16 mouse cellular contexts compared by ENCODE assay signal in genomic region chr7:107661843-107662281, GRCm38 (mm10). TPM values are rescaled to one million over a fixed set of nuclear protein-coding genes. Genes with fewer than 3 reads are reported as not detected.
DNase-seq lines count a peak whose midpoint lies in the region; ATAC-seq and TF ChIP-seq lines count a peak whose summit lies in the region.
"Had no signal": no experiment of that assay in that cellular context is flagged by ENCODE, and none has a peak within 500 bp of the region (broad histone marks: within the 10 kb centered on the region; RNA-seq: fewer than 3 reads in every experiment).

No protein-coding gene starts in this region.

- H3K36me3 ChIP-seq in kidney, postnatal 0 days (ENCODE audit: insufficient read depth, low read length): no peaks in the 10 kb centered on the region
- H3K36me3 ChIP-seq in ES-E14 (ENCODE audit: control insufficient read depth, insufficient read depth, low read length, poor library complexity, severe bottlenecking): no peaks in the 10 kb centered on the region
- no peaks in the 10 kb centered on the region for H3K36me3 ChIP-seq in embryonic facial prominence, embryonic 11.5 days (replicated peaks; ENCODE audit: control insufficient read depth, insufficient read depth, low read depth, low read length)
- no peaks in the 10 kb centered on the region for H3K36me3 ChIP-seq in limb, embryonic 13.5 days
- H3K36me3 ChIP-seq in forebrain, embryonic 11.5 days (ENCODE audit: control insufficient read depth, insufficient read depth, low read length): no peaks in the 10 kb centered on the region
- H3K36me3 ChIP-seq: forebrain, embryonic 12.5 days had no signal

- WGBS in kidney, postnatal 0 days: 58% methylated on average over 5 of the region's 5 CpGs
- WGBS in embryonic facial prominence, embryonic 11.5 days: 57% methylated on average over 5 of the region's 5 CpGs
- 33% methylated on average over 5 of the region's 5 CpGs for WGBS in limb, embryonic 13.5 days
- WGBS in forebrain, embryonic 11.5 days: 56% methylated on average over 5 of the region's 5 CpGs

- H3K27me3 ChIP-seq in kidney, postnatal 0 days (ENCODE audit: insufficient read depth, low read length): no peaks in the 10 kb centered on the region
- no peaks in the 10 kb centered on the region for H3K27me3 ChIP-seq in embryonic facial prominence, embryonic 11.5 days (ENCODE audit: control insufficient read depth, insufficient read depth, low read length)
- no peaks in the 10 kb centered on the region for H3K27me3 ChIP-seq in limb, embryonic 13.5 days
- no peaks in the 10 kb centered on the region for H3K27me3 ChIP-seq in forebrain, embryonic 11.5 days (ENCODE audit: control insufficient read depth, insufficient read depth, low read length)

- TF ChIP-seq CTCF in kidney, postnatal 0 days (IDR thresholded peaks at IDR 0.05; ENCODE audit: low read depth): no peak

- no peak overlapping the region for H3K4me2 ChIP-seq in kidney, postnatal 0 days (ENCODE audit: low read length)
- no peak overlapping the region for H3K4me2 ChIP-seq in embryonic facial prominence, embryonic 11.5 days (ENCODE audit: low read depth, low read length)
- no peak overlapping the region for H3K4me2 ChIP-seq in limb, embryonic 13.5 days (replicated peaks)
- H3K4me2 ChIP-seq in forebrain, embryonic 11.5 days (ENCODE audit: low read depth, low read length, severe bottlenecking): no peak overlapping the region
- H3K4me2 ChIP-seq: forebrain, embryonic 12.5 days had no signal

- peaks cover 14% of the 10 kb centered on the region for H3K4me1 ChIP-seq in kidney, postnatal 0 days (replicated peaks; ENCODE audit: insufficient read depth, low read length)
- H3K4me1 ChIP-seq in ES-E14 (ENCODE audit: control insufficient read depth in 2 of 2, insufficient read depth in 2 of 2, low read length in 2 of 2, poor library complexity in 1 of 2): peaks cover 7 to 40% of the 10 kb centered on the region in 2 experiments
- peaks cover 14% of the 10 kb centered on the region for H3K4me1 ChIP-seq in embryonic facial prominence, embryonic 11.5 days (ENCODE audit: control insufficient read depth, insufficient read depth, low read length)
- peaks cover 54% of the 10 kb centered on the region for H3K4me1 ChIP-seq in limb, embryonic 13.5 days
- peaks cover 12% of the 10 kb centered on the region for H3K4me1 ChIP-seq in forebrain, embryonic 11.5 days (replicated peaks; ENCODE audit: control insufficient read depth, insufficient read depth, low read length)

- no peak overlapping the region for H3K4me3 ChIP-seq in kidney, postnatal 0 days (replicated peaks; ENCODE audit: low read depth, low read length)
- no peak overlapping the region for H3K4me3 ChIP-seq in ES-E14 (ENCODE audit: insufficient read depth in 1 of 2, low read depth in 1 of 2, low read length in 2 of 2, poor library complexity in 1 of 2, severe bottlenecking in 1 of 2)
- no peak overlapping the region for H3K4me3 ChIP-seq in embryonic facial prominence, embryonic 11.5 days (ENCODE audit: low read depth, low read length)
- no peak overlapping the region for H3K4me3 ChIP-seq in limb, embryonic 13.5 days
- no peak overlapping the region for H3K4me3 ChIP-seq in forebrain, embryonic 11.5 days (ENCODE audit: low read depth, low read length)
- H3K4me3 ChIP-seq: forebrain, embryonic 12.5 days had no signal

- no peak for ATAC-seq in kidney, postnatal 0 days (replicated peaks; ENCODE audit: low FRiP score, low read depth)
- no peak for ATAC-seq in embryonic facial prominence, embryonic 11.5 days (replicated peaks; ENCODE audit: insufficient number of reproducible peaks, low FRiP score, low TSS enrichment, low read depth)
- no peak for ATAC-seq in limb, embryonic 13.5 days (ENCODE audit: low FRiP score, low read depth)
- no peak for ATAC-seq in granulocyte monocyte progenitor cell, adult 5-6 weeks (replicated peaks; ENCODE audit: poor library complexity, severe bottlenecking)
- ATAC-seq in forebrain, embryonic 11.5 days (replicated peaks; ENCODE audit: low FRiP score): no peak

- peak; percentile 64 for DNase-seq in kidney, postnatal 0 days (ENCODE audit: low spot score)
- no peak for DNase-seq in kidney, adult 8-10 months
- DNase-seq in ES-E14 (ENCODE audit: low read depth, low spot score): no peak
- no peak for DNase-seq in embryonic facial prominence, embryonic 11.5 days (ENCODE audit: low spot score)
- DNase-seq in adrenal gland, postnatal 14 days: no peak
- DNase-seq in forebrain, embryonic 11.5 days (ENCODE audit: low spot score): no peak

- no peak overlapping the region for H3K9ac ChIP-seq in kidney, postnatal 0 days (ENCODE audit: low read depth, low read length)
- peak overlapping the region; percentile 7; the same call in 1 of the 2 replicates for H3K9ac ChIP-seq in ES-E14 (ENCODE audit: insufficient read depth, low read depth, low read length, poor library complexity, severe bottlenecking)
- H3K9ac ChIP-seq in embryonic facial prominence, embryonic 11.5 days (replicated peaks; ENCODE audit: low read length): no peak overlapping the region
- H3K9ac ChIP-seq in limb, embryonic 13.5 days: no peak overlapping the region
- no peak overlapping the region for H3K9ac ChIP-seq in forebrain, embryonic 11.5 days (ENCODE audit: low read length)
- H3K9ac ChIP-seq: forebrain, embryonic 12.5 days had no signal

- in situ Hi-C loops in ES-E14 (cut with MboI; ENCODE audit: low sequenced_read_pairs in 2 of 2, unreplicated experiment in 2 of 2): no loop called here

- no peak overlapping the region; the same call in 1 of the 2 replicates for H3K27ac ChIP-seq in kidney, postnatal 0 days
- peak overlapping the region; percentile 40; the same call in 1 of the 2 replicates for H3K27ac ChIP-seq in ES-E14 (ENCODE audit: insufficient read depth, low read depth, low read length, poor library complexity, severe bottlenecking)
- H3K27ac ChIP-seq in embryonic facial prominence, embryonic 11.5 days (replicated peaks; ENCODE audit: low read depth, low read length): peak overlapping the region; percentile 13; the same call in 1 of the 2 replicates
- H3K27ac ChIP-seq in limb, embryonic 13.5 days: peak overlapping the region; percentile 39
- H3K27ac ChIP-seq in forebrain, embryonic 11.5 days (ENCODE audit: low read depth, low read length): no peak overlapping the region
- H3K27ac ChIP-seq: forebrain, embryonic 12.5 days had no signal

- no peaks in the 10 kb centered on the region for H3K9me3 ChIP-seq in kidney, postnatal 0 days (replicated peaks; ENCODE audit: low read length)
- no peaks in the 10 kb centered on the region for H3K9me3 ChIP-seq in ES-E14 (ENCODE audit: control insufficient read depth, insufficient read depth, low read depth, low read length)
- H3K9me3 ChIP-seq in embryonic facial prominence, embryonic 11.5 days (replicated peaks; ENCODE audit: control insufficient read depth, low read length): no peaks in the 10 kb centered on the region
- no peaks in the 10 kb centered on the region for H3K9me3 ChIP-seq in limb, embryonic 13.5 days
- no peaks in the 10 kb centered on the region for H3K9me3 ChIP-seq in forebrain, embryonic 11.5 days (ENCODE audit: control insufficient read depth, low read length)
- H3K9me3 ChIP-seq: forebrain, embryonic 12.5 days had no signal

TF ChIP-seq in ES-E14, 5 proteins besides CTCF, POLR2A, EP300 and RAD21:
- TF ChIP-seq CHD2 (IDR thresholded peaks at IDR 0.05; ENCODE audit: low read depth, low read length): no peak
- no peak for TF ChIP-seq ZNF384 (IDR thresholded peaks at IDR 0.05; ENCODE audit: low read depth, low read length)
- TF ChIP-seq MAFK (IDR thresholded peaks at IDR 0.05; ENCODE audit: insufficient read depth, low read depth, low read length): no peak
TF ChIP-seq in ES-E14: peak in this region for 0.

RNA-seq across cellular contexts. Expression of gene 5330417H12Rik, which starts 36.9 kb away (rescaled TPM):
- not detected in 2 replicates for polyA plus RNA-seq in kidney, postnatal 0 days (2015; fragmentation: Nextera tagmentation; extraction: Ambion mirVana)
- not detected in 2 replicates for total RNA-seq in ES-E14 (2012; rRNA removed)
- not detected in 2 replicates for polyA plus RNA-seq in embryonic facial prominence, embryonic 11.5 days (2014; fragmentation: Nextera tagmentation; extraction: Ambion mirVana)
- 0.11 TPM in 1 of 2 replicates, not detected in the other for polyA plus RNA-seq in limb, embryonic 13.5 days (2015; fragmentation: Nextera tagmentation; extraction: Ambion mirVana)
- not detected in 2 replicates for total RNA-seq in granulocyte monocyte progenitor cell, adult 5-6 weeks (2014; fragmentation: Nextera tagmentation)
- total RNA-seq in granulocyte monocyte progenitor cell, adult 5-6 weeks (2017): not detected in 2 replicates
- not detected in 2 replicates for total RNA-seq in adrenal gland, postnatal 14 days (2021)
- not detected in 2 replicates for polyA plus RNA-seq in forebrain, embryonic 11.5 days (2014; fragmentation: Nextera tagmentation; extraction: Ambion mirVana)
- total RNA-seq: gastrocnemius, adult 18-20 months; heart, adult 8-10 months; heart, postnatal 4 days; left cerebral cortex, adult 18-20 months; liver, adult 2 months had no signal
- polyA plus RNA-seq: activated CD4-positive, CD25-positive, alpha-beta regulatory T cell, adult 4 months; forebrain, embryonic 12.5 days; inflammation-experienced regulatory T-cells, adult 6 months; liver, adult 2 months had no signal

Comparison
In these comparisons a context has a peak if more than half of its experiments do, and no peak if none do; other contexts are left out.
1. H3K27ac ChIP-seq: peak in ES-E14 (single experiment), embryonic facial prominence, embryonic 11.5 days (single experiment) and limb, embryonic 13.5 days (single experiment); none in kidney, postnatal 0 days (single experiment) and forebrain, embryonic 11.5 days (single experiment).